Mouse (Mus musculus): ENCODE measurements at regions not wholly inside any gene's neighbourhood (a gene's known extent, or its start where the extent isn't known, plus 50 kb on each side); places are given as distances from the start of the nearest gene placed in this dataset.

GRCm38 (mm10) chr6:49523184-49523583 is 127.8 kb downstream of the Stk31 start:
- Histone ChIP-seq H3K4me1 (no peaks in the 10 kb centered on the region), H3K4me2 (no peak overlapping the region), H3K27ac (no peak overlapping the region), H3K9me3 (no peaks in the 10 kb centered on the region), H3K36me3 (replicated peaks) (no peaks in the 10 kb centered on the region), H3K4me3 (no peak overlapping the region), H3K27me3 (replicated peaks) (no peaks in the 10 kb centered on the region), H3K9ac (no peak overlapping the region)
- ATAC-seq (replicated peaks) = no peak
- WGBS = 6% methylated on average over 1 of the region's 1 CpGs

DNA sequence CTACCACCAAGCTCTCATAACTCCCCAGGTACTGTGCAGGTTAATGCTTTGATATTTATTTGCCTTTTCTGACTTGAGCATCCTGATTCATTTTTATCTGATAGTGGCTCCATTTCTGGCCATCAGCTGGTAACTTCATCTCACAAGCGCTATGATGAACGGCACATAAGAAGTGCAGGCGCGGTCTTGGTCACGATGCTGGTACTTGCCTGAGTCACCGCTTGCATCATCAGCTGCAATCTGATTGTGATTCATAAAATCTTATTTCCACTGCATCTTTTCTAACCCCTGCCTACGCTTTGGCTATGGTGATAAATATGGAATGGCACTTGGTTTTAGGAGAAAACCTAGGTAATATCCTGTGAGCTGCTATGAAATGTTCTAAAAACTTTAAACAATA is 128.3 kb downstream of the Stk31 start:
- H3K27me3 ChIP-seq (replicated peaks) = no peaks in the 10 kb centered on the region
- no peak overlapping the region for H3K4me3 ChIP-seq
- H3K36me3 ChIP-seq (replicated peaks) = no peaks in the 10 kb centered on the region
- WGBS = 92% methylated on average over 7 of the region's 7 CpGs
- H3K4me2 ChIP-seq = no peak overlapping the region
- no peaks in the 10 kb centered on the region for H3K4me1 ChIP-seq
- no peak overlapping the region for H3K27ac ChIP-seq
- H3K9ac ChIP-seq = no peak overlapping the region
- ATAC-seq (replicated peaks) = no peak
- H3K9me3 ChIP-seq = no peaks in the 10 kb centered on the region

- Histone ChIP-seq H3K27ac (no peak overlapping the region), H3K4me1 (no peaks in the 10 kb centered on the region), H3K4me3 (no peak overlapping the region), H3K4me2 (no peak overlapping the region), H3K27me3 (replicated peaks) (no peaks in the 10 kb centered on the region), H3K9me3 (no peaks in the 10 kb centered on the region), H3K9ac (no peak overlapping the region), H3K36me3 (replicated peaks) (no peaks in the 10 kb centered on the region)
- ATAC-seq (replicated peaks) = no peak
- WGBS = 94% methylated on average over 9 of the region's 9 CpGs
These were observed 138.6 kb downstream of the Stk31 start for GRCm38 (mm10) chr6:49533956-49534355.

DNA sequence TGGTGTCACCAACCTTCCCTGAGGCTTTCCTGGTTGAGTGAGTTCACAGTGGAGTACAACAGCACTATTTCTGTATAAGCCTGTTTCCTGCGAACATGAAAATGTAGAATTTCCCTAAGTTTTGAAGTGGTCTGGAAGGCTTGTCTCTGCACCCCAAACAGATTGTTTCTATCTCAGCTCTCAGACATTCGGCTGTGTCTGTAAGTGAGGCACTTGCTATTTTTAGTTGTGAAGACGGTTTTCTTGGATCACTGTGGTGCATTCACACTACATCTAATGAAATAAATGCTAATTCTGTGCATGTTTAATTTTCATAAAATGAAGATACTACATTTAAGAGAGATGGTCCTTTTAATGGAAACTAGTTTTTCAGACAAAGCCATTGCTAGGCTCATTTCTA is 139.1 kb downstream of the Stk31 start:
- H3K9ac ChIP-seq = no peak overlapping the region
- H3K27ac ChIP-seq = no peak overlapping the region
- H3K9me3 ChIP-seq = no peaks in the 10 kb centered on the region
- no peak overlapping the region for H3K4me3 ChIP-seq
- H3K36me3 ChIP-seq (replicated peaks) = no peaks in the 10 kb centered on the region
- H3K4me2 ChIP-seq = no peak overlapping the region
- 93% methylated on average over 3 of the region's 3 CpGs for WGBS
- ATAC-seq (replicated peaks) = no peak
- no peaks in the 10 kb centered on the region for H3K27me3 ChIP-seq (replicated peaks)
- H3K4me1 ChIP-seq = no peaks in the 10 kb centered on the region

GRCm38 (mm10) chr6:49544946-49545345 is 149.5 kb downstream of the Stk31 start:
- H3K27ac ChIP-seq = no peak overlapping the region
- no peak for ATAC-seq (replicated peaks)
- no peaks in the 10 kb centered on the region for H3K4me1 ChIP-seq
- no peaks in the 10 kb centered on the region for H3K9me3 ChIP-seq
- no peak overlapping the region for H3K9ac ChIP-seq
- H3K36me3 ChIP-seq (replicated peaks) = no peaks in the 10 kb centered on the region
- H3K27me3 ChIP-seq (replicated peaks) = no peaks in the 10 kb centered on the region
- 88% methylated on average over 7 of the region's 7 CpGs for WGBS
- no peak overlapping the region for H3K4me2 ChIP-seq
- no peak overlapping the region for H3K4me3 ChIP-seq

DNA sequence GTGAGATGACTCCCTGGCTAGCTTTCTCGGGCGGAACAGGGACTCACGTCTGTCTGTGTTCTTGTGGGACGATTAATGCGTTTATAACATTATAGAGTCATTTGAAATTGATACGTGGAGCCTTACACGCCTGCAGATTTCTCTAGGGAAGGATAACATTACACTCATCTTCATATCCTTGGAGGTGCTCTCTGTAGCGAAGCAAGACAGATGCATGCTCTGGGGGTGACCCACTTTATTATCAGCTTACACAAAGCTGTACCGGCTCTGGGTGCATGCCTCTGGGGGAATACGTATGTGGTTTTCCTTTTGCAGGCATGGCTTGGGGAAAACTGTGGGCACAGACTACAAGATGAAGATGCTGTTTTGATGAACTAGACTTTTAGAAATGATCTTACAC is 159.7 kb downstream of the Stk31 start:
- no peak overlapping the region for H3K4me3 ChIP-seq
- 78% methylated on average over 10 of the region's 10 CpGs for WGBS

GRCm38 (mm10) chr6:49558508-49558907 is 163.1 kb downstream of the Stk31 start:
- no peak for ATAC-seq (replicated peaks)
- no peaks in the 10 kb centered on the region for H3K27me3 ChIP-seq (replicated peaks)
- H3K4me3 ChIP-seq = no peak overlapping the region
- 76% methylated on average over 1 of the region's 1 CpGs for WGBS
- H3K27ac ChIP-seq = no peak overlapping the region
- no peak overlapping the region for H3K9ac ChIP-seq
- no peak overlapping the region for H3K4me2 ChIP-seq
- H3K4me1 ChIP-seq = no peaks in the 10 kb centered on the region
- H3K9me3 ChIP-seq = no peaks in the 10 kb centered on the region
- H3K36me3 ChIP-seq (replicated peaks) = no peaks in the 10 kb centered on the region

More for the DNA sequence above, 159.7 kb downstream of the Stk31 start:
- Histone ChIP-seq H3K4me2 (no peak overlapping the region), H3K36me3 (replicated peaks) (no peaks in the 10 kb centered on the region), H3K4me1 (no peaks in the 10 kb centered on the region), H3K9me3 (no peaks in the 10 kb centered on the region), H3K27me3 (replicated peaks) (no peaks in the 10 kb centered on the region), H3K9ac (no peak overlapping the region), H3K27ac (no peak overlapping the region)
- no peak for ATAC-seq (replicated peaks)

- Histone ChIP-seq H3K4me1 (no peaks in the 10 kb centered on the region), H3K9ac (no peak overlapping the region), H3K4me3 (no peak overlapping the region), H3K27me3 (replicated peaks) (no peaks in the 10 kb centered on the region), H3K27ac (no peak overlapping the region), H3K4me2 (no peak overlapping the region), H3K36me3 (replicated peaks) (no peaks in the 10 kb centered on the region), H3K9me3 (no peaks in the 10 kb centered on the region)
- no peak for ATAC-seq (replicated peaks)
- WGBS = 90% methylated on average over 11 of the region's 11 CpGs
These were observed 163.7 kb downstream of the Stk31 start for GRCm38 (mm10) chr6:49559112-49559511.

DNA sequence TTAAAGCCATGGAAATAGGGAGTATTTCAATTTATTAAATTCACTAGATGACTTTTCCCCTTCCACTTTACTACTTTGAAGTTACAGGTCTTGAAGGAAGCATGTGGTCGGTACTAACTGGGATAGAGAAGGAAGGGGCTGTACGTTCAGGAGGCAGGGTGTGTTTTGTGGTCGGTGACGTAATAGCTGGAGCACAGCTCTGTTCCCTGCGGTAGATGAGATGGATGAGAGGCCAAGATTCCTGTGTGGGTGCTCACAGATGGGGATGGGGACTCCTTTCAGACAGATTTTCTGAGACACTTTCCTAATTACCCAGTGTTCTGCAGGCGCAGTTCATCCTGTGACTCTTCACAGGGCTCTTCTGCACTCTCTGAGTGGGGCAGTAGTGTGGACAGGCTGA is 182.9 kb downstream of the Stk31 start:
- H3K4me3 ChIP-seq = no peak overlapping the region
- H3K27ac ChIP-seq = no peak overlapping the region
- no peak overlapping the region for H3K4me2 ChIP-seq
- H3K9me3 ChIP-seq = no peaks in the 10 kb centered on the region
- H3K4me1 ChIP-seq = peaks cover 21% of the 10 kb centered on the region
- no peaks in the 10 kb centered on the region for H3K36me3 ChIP-seq (replicated peaks)
- WGBS = 84% methylated on average over 6 of the region's 6 CpGs
- no peak for ATAC-seq (replicated peaks)
- H3K9ac ChIP-seq = no peak overlapping the region
- no peaks in the 10 kb centered on the region for H3K27me3 ChIP-seq (replicated peaks)

GRCm38 (mm10) chr6:49579691-49580090 is 184.3 kb downstream of the Stk31 start:
- no peak overlapping the region for H3K27ac ChIP-seq
- no peaks in the 10 kb centered on the region for H3K9me3 ChIP-seq
- H3K27me3 ChIP-seq (replicated peaks) = no peaks in the 10 kb centered on the region
- ATAC-seq (replicated peaks) = no peak
- 75% methylated on average over 4 of the region's 4 CpGs for WGBS
- H3K9ac ChIP-seq = no peak overlapping the region
- no peak overlapping the region for H3K4me2 ChIP-seq
- no peaks in the 10 kb centered on the region for H3K36me3 ChIP-seq (replicated peaks)
- peaks cover 21% of the 10 kb centered on the region for H3K4me1 ChIP-seq
- H3K4me3 ChIP-seq = no peak overlapping the region

GRCm38 (mm10) chr6:49582040-49582707 is 186.8 kb downstream of the Stk31 start:
- 52% methylated on average over 8 of the region's 8 CpGs for WGBS
- Histone ChIP-seq H3K9me3 (no peaks in the 10 kb centered on the region), H3K4me2 (no peak overlapping the region), H3K9ac (no peak overlapping the region), H3K36me3 (replicated peaks) (no peaks in the 10 kb centered on the region), H3K27ac (peak overlapping the region; percentile 72), H3K27me3 (replicated peaks) (no peaks in the 10 kb centered on the region), H3K4me1 (peaks cover 21% of the 10 kb centered on the region), H3K4me3 (no peak overlapping the region)
- peak; percentile 64 for ATAC-seq (replicated peaks)

DNA sequence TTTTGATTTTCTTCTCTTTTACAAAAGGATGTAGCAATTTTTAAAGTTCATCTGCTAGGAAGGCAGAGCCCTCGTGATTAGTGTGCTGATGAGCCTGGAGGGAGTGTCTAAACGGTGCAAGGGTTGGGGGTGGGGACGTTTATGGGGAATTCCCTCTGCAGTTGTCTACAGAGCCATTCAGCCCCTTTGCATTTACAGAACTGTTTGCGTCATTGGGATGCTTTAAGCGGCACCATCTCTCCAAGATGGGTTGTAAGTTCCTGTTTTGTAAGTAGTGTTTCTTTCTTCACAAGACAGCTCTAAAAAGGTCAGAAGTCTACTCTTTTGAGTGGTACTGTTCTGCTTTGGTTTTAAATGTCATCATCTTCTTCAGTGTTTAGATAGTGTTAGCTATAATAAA is 191.1 kb downstream of the Stk31 start:
- Histone ChIP-seq H3K4me1 (peaks cover 17% of the 10 kb centered on the region), H3K36me3 (replicated peaks) (no peaks in the 10 kb centered on the region), H3K4me3 (no peak overlapping the region), H3K9ac (no peak overlapping the region), H3K27ac (no peak overlapping the region), H3K4me2 (no peak overlapping the region), H3K27me3 (replicated peaks) (no peaks in the 10 kb centered on the region), H3K9me3 (no peaks in the 10 kb centered on the region)
- ATAC-seq (replicated peaks) = no peak
- WGBS = 66% methylated on average over 5 of the region's 5 CpGs

DNA sequence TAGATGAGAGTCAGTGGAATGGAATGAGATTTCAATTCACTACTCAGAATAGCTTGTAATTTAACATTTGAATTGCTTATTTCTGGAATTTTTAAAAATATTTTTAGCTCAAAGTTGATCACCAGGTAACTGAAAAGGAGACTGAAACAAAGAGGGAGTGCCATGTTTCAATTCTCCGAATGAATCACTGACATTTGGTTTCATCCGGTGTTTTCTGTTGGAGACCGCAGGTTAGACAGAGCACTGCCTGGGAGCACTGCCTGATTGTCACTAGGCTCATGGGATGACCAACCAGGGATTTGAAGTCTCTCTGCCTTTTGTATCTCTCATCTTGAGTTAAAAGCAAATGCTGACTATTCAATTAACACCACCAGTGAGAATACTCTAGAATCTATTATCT is 193.3 kb downstream of the Stk31 start:
- Histone ChIP-seq H3K9ac (no peak overlapping the region), H3K27me3 (replicated peaks) (no peaks in the 10 kb centered on the region), H3K4me1 (no peaks in the 10 kb centered on the region), H3K9me3 (no peaks in the 10 kb centered on the region), H3K36me3 (replicated peaks) (no peaks in the 10 kb centered on the region), H3K27ac (no peak overlapping the region), H3K4me3 (no peak overlapping the region), H3K4me2 (no peak overlapping the region)
- ATAC-seq (replicated peaks) = no peak
- WGBS = 96% methylated on average over 3 of the region's 3 CpGs

All from midbrain, embryonic 15.5 days (tissue).